Mouse (Mus musculus) megakaryocyte, adult 5-6 weeks (primary cell): ENCODE data around the gene Atp5j. TPM values are rescaled to one million over a fixed set of nuclear protein-coding genes. Genes with fewer than 3 reads are reported as not detected.
A peak's percentile ranks its signal among the peaks of the same experiment; 100 is the strongest.

Experiments used
- ATAC-seq: 2 replicates; pipeline ENCODE4 v1.8.0; 2016; ENCODE audit warnings: mild to moderate bottlenecking, inconsistent platforms; ENCODE audit not compliant: poor library complexity, severe bottlenecking
- total RNA-seq, 2 experiments: library from RNA; stranded (forward) in 1 of 2; stranded (reverse) in 1 of 2; fragments of 153-499, 151-499 nt in 1 of 2; fragments of 221-1000, 200-1000 nt in 1 of 2; gene quantifications; 2 replicates each; pipeline versions ENCODE4 v1.2.3 to v1.2.4; 2015 to 2017

Atp5j gene
- total RNA-seq (2015) (340 and 390 TPM in 2 replicates), total RNA-seq (2017) (210 and 312 TPM in 2 replicates)

DNA sequence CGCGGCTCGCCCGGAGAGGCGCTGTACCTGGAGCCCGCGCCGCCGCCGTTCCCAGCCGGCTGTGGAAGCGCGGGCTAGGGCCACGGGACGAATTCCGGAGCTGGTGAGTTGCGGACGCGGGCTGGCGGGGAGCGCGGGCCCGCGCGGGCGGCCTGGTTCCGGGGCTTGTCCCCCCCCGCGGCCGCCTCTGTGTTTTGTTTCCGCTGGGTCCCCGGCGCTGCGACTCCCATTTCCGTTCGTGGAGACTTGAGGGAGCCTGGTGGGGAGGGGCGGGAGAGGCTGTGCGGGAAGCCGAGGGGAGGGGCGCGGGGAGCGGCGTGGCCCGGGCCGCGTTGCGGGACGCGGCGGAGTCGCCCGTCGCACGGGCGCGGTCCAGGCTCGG lies at the start of gene Atp5j:
Atp5j (minus strand) TSS at position 185 of the 382 bp plus-strand sequence.
- ATAC-seq, result peak; percentile 12

DNA sequence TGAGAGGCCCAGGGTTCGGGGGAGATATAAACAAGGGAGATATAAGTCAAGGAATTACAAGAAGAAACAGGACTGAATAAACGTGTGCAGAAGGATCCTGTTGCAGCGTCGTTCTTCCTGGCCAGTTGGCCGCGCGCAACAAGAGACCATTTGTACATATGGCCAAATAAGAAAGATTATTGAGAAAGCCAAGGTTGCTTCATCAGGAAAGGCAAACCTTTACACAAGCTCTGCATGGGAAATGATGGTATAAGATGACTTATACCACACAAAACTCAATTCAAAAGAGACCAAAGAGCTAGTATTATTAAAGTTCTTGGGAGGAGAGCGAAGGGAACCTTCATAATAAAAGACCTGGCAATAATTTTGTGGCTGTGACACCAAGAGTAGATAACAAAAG lies 49.1 kb upstream of the Atp5j start:
- peak; percentile 69 for ATAC-seq

DNA sequence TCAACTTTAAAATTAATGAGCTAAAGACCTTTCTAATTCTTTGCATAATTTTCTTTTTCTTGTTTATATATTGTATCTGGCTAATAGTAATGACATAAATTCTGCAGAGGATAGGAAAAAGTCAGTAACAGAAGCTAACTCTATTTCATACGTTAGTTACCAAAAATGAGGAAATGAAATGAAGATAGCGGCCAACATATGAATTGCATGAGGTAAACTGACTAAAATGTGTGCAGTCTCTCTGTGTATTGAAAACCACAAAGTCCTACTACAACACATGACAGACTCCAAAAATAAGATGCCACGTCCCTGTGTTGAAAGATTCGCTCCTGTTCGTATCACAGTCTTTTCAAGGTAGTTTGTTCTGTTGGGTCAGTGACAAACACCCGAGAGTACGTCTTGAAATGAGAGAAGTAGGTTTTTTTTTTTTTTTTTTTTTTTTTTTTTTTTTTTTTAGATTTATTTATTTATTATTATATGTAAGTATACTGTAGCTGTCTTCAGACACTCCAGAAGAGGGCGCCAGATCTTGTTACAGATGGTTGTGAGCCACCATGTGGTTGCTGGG lies 46.4 kb upstream of the Atp5j start:
- ATAC-seq, result peak; percentile 49

DNA sequence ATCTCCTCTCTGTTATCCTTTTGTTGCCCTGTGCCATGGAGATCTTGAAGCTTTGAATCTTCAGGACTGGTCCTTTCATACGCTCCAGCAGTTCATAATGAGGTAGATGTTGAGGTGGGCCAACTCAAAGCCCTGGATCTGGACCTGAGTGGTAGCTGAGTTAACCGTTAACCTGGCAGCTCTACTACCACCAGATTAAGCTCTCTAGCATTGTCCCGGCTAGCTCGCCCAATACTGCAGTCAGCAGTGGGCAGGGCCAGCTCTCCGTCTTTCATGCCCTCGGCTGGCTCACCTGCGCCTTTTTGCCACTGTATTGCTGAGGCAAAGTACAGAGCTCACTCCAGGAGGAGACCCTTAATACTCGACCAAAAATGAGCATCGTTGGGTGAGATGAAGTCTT lies 45.7 kb upstream of the Atp5j start:
- ATAC-seq, result no peak

DNA sequence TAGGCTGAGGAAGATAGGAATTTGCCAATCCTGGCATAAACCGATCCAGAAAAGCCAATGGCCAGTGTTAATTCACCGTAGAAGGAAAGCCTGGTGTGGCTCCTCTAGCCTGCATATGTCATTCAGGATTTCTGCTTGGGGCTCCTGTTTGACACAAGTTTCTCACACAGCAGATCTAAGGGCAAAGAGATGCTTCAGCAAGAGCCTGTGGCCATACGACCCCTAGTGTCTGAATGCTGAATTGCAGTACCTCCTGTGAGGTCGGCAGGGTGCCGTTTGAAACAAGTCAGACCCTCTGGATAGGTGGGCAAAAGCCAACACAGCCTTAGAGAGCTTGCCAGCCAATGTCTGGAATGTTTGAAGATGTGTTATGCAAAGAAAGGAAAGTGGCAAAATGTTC lies 43.7 kb upstream of the Atp5j start:
- peak; percentile 95 for ATAC-seq

DNA sequence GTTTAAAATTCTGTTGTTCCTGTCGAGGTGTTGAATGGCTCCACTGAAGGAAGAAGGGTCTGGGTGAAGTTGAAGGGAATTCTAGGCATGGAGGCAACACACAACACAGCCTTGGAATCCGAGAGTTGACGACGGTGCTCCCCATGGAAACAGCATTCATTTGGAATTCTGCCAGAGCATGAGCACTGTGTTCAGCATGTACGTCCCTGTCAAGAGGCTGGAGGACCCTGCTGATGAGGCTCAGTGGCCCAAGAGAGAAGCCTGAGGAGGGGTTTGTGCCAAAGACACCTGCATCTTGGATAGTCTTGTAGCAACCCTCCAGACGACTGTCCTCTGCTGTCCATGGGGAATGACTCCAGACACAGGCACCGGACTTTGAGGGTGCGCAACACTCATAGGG lies 40.7 kb upstream of the Atp5j start:
- ATAC-seq, result no peak

DNA sequence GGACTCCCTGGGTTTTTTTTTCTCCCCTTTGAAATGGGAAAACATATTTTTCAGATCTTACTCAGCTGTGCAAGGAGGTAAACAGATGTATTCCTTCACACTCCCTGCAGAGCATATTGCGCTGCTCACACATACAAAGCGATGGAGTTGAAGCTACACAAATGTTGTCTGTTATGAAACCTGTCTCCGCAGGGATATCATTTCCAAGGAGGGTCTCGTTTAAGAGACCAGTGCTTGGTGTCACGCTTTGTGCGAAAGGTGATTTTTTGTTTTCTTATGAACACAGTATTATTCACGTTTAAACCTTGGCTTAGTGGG lies 40.3 kb upstream of the Atp5j start:
- ATAC-seq, result no peak

DNA sequence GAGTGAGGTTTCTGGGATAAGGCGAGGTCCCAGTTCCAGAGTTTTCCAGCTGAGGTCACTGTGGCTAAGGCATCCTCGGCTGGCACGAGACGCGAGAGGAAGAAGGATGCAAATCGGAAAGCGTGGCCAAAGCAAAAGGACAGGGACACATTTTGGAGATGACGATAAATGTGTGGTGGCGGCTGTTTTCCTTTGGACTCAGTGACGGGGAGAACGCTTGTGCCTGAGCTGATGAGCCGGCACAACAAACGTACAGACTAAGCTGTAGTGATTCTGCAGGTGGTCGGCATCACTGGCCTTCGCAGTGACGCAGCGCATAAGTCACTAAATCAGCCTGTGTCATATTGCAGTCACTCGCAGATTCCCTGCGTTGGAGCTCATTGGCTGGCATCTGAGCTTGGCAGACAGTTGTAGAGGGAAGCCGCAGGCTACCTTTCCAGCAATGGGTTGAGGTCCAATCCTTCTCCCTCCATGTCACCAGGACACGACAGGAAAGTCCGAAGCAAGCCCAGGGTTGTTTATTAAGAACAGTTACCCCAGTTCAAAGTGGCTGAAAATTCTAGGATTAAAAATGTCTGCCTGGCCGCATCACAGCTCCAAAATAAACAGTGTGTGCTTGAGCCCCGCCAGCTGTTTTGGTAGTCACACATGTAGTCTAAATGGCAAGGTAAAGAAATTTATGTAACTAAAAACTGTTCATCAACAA lies 39.7 kb upstream of the Atp5j start:
- ATAC-seq, result no peak

DNA sequence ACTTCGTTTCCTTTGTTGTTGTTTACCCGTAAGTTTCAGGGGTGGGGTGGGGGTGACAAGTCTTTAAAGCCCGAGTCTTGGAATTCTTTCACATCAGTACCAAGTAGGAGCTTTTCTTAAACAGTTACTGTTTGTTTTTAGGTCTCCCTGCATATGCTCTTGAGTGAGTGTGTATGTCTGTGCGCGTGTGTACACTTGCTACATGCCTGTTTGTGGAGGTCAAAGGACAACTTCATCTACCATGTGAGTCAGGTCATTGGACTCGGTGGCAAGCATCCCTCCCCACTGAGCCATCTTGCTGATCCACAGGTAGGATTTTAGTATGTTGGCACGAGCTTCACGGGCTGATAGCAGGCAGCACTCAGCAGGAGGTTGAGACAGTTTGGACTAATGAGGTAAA lies 38.4 kb upstream of the Atp5j start:
- ATAC-seq, result no peak

DNA sequence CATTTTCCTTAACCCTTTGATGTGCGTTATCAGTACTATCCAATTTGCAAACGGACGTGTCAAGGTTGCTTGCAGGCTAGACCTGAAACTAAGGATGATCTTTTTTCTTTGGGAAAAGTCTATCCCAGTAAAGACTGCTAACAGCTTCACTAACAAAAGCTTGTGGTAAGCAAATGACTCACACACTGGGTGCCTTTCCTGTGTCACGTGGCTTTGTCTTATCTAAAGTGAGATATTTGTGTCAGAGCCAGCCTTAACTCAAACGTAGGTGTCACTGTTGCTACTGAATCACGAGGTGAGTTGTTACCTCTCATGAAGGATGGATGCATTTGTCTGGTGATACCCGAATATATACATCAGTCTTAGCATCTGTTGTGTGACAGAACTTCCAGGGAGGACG lies 29.2 kb upstream of the Atp5j start:
- no peak for ATAC-seq

DNA sequence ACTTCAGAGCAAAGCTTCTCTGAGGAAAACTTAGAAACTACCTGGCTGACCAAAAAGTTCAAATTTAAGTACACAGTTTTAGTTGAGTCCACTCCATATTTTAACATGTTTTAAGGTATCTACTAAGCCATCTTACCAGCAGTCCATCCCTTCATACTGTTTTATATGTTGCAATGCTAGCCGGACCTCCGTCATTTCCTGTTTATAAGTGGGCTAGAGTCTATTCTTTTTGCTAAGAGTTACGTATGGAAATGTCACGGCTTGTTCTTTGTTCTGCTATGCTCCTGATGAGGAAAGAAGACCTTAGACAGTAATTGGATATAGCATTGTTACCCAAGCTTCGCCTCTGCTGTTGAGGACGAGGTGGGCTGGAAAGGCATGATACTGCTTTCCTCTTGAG lies 18.1 kb upstream of the Atp5j start:
- no peak for ATAC-seq

DNA sequence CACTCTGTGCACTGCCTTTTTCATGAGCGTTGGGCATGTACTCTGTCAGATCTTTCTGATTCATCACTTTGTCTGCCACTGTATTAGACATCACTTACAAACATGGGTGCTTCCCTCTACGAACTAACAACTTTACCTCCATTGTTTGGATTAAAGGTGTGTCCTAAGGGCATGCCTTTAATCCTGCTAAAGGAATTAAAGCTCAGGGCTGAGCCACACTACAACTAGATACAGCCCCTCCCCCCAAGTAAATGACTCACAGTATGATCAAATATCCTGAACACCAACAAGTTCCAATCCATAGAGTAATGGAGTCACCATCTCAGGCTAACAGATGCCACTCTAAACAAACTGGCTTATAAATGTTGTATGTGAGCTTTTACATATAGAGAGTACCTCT lies 3.2 kb upstream of the Atp5j start:
- ATAC-seq, result no peak

DNA sequence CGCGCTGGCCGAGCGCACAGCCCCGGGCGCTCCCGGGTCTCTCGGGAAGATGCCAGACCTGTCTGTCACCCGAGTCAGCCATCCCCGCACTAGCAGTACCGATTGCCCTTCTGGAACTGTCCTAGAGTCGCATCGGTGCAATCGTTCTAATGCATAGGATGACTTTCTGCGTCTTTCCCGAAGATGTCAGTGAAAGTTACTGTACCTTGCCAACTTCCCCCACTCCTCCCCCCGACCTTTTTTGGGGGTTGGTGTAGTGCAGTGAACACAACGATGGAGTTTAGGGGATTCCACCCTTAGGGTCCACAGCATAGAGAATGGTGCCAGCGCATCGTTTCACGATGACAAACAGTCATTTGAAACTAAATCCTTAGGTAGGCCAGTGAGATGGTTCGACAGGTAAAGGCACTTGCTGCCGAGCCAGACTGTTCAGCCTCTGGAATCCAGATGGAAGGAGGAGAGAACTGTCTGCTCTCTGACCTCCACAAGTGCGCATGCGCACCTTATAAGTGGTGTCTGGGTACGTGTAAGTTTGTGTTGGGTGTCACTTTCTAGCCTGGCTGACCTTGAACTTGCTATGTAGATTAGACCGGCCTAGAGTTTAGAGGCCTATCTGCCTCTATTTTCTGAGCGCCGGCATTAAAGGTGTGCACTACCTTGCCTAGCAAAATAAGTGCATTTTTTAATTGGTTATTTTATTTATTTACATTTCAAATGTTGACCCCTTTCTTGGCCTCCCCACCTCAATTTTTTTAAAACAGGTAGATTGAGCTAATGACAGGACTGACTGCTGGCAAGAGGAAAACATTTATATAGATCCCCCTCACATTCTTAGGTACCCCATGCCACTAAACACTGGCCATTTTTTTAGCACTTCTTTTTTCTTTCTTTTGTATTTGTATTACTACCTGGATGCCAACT lies 658 bp upstream of the Atp5j start:
- ATAC-seq, result peak; percentile 1; the same call in 1 of the 2 replicates

DNA sequence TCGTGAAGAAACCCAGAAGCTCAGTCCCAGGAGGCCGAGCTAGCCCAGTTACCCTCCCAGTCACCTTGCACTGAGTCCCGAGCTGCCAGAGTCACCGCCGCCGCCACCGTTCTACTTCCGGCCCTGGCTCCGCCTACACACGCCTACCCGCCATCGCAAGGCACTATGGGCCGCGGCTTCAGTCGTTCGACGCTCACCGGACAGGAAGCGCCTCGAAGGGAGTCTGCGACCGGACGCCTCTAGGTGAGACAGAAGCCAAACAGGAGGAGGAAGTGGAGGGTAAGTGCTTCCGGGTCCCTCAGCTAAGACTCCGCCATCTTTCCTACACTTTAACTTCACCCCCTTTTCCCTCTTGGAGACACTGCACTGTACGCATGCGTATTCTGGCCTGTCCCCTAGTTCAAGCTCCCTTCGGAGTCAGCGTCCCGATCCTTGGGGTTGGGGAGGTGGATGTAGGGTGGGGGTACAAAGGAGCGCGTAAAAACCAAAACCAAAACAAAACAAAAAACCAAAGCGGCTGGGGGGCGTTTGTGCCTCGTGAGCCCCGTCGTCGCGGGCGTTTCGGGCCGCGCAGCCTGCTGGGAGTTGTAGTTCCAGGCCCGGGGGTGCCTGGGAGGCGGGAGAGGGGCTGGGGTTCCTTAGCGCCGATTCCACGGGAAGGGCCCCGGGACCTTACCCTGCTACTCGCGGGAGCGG lies 532 bp downstream of the Atp5j start, which contains the start of gene Gabpa:
Gabpa (plus strand) TSS at position 181 of the 696 bp plus-strand sequence.
- ATAC-seq, result peak; percentile 88

DNA sequence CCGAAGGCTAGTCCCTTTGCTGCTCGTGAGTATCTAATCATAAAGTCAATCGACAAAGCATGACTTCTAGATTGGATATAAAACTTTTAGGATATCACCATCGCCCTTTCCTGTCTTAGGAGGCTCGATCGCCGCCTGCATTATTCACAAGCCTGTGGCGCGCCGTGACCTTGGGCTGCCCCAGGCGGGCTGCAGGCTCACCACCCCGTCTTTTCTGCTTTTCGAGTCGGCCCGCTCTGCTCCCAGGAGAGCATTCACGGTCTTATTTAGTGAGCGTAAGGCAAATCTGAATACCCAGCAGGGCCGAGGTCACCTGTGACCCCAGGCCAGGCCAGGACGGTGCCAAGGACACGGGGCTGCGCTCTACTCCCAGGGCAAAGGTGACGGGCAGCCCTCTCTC lies 1.1 kb downstream of the Atp5j start:
- ATAC-seq, result peak; percentile 33

DNA sequence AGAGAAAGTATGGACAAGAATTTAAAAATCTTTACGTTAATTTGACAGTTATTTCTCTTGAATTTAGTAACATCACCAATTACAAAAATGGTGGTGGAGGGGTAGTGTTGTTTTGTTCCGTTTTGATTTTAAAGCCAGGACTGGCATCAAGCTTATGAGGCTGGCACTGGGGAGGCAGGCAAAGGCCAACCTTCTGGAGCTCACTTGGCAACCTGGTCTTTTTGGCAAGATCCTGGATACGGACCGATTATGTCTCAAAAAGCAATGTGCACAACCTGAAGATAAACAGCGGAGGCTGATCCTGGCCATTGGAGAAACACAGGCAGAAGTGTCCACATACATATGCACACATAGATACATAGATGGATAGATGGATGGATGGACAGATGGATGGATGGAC lies 2.7 kb downstream of the Atp5j start:
- no peak for ATAC-seq

DNA sequence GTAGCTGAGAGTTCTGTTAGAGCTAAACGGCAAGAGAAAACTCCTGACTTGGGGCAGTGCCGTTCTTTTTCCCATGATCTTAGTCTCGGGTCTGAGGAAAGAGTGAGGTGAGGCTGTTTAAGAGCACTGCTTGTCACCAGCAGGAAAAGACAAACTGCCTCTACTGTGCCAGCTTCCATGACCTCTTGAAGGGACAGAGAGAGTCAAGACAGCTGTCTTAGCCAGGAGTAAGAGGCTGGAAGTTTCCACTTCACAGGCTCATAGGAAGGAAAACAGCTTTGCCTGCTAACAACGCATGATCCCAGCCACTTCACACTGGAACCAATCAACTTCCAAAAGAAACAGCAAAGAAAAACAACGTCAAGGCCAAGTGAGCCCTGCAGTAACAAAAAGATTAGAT lies 3.7 kb downstream of the Atp5j start:
- ATAC-seq, result no peak

DNA sequence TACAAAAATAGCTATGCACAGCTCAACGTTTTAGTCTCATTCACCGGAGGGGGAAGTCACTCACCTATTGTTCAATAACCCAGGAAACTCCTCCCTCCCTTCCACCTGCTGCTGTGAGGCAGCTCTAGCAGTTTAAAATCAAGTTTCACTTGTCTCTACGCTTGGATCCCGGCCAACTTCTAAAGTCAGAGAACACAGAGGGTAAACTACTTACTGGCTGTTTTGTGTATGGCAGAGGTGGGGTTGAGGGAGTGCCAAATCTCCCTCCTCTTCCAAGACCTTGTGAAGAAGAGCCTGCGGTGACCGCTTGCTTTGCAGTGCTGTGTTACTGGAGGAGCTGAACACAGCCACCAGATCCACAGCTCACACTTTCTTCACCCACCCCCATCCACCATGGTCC lies 10.4 kb downstream of the Atp5j start:
- ATAC-seq, result no peak

DNA sequence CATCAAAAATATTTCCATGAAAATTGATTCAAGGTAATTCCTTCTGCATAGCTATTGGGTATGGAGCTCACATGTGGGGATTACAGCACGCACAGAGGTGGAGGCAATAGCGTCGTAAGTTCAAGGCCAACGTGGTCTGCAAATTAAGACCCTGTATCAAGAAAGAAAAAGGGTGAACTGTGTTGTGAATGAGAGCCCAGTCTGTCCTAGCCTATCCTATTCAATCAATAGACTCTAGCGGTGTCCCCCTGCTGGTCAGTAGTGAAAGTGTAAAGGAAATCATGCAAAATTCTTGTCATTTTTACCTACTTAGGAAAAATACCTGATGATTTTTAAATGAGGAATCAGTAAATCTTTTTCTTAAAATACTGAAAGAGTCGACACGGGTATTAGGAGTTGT lies 18.0 kb downstream of the Atp5j start:
- peak; percentile 56 for ATAC-seq

DNA sequence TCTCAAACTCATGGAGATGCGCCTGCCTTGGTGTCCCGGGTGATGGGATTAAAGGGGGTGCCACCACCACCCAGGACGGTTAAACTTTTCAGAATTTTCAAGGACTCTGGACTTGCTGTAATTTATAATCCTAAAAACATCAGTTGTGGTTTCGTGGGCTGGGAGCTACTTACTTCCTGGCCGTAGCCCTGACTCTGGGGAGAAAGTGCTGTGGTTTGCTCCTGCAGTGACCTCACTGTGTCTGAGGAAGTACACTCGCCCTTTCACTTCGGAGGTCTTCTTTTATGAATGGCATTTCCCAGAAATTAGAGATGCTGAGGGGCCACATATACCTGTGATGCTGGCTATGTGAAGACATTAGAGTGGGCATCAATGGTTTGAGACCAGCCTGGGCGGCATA lies 20.9 kb downstream of the Atp5j start:
- ATAC-seq, result peak; percentile 90

DNA sequence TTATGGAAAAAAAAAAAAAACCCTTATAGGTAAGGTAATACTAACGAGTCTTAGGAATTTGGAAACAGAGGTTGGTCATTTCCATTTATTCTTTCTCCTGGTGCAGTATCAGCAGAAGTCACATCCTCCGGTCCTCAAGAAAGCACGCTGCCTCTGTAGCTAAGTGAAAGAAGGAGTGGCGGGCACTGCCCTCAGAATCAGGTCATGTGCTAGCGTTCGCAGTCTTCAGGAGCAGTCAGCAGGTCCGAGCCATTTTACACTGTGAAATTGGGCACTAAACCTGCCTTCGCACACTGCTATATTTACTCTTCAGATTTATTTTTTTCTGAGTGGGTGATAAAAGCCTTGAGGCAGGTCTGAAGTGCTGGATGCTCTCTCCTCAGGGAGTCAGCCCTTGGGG lies 21.6 kb downstream of the Atp5j start:
- ATAC-seq, result peak; percentile 19; the same call in 1 of the 2 replicates
